Mouse (Mus musculus): ENCODE data around the gene Nbr1. TPM values are rescaled to one million over a fixed set of nuclear protein-coding genes. Genes with fewer than 3 reads are reported as not detected.

Gene Nbr1
- total RNA-seq (2023), result 132 TPM

DNA sequence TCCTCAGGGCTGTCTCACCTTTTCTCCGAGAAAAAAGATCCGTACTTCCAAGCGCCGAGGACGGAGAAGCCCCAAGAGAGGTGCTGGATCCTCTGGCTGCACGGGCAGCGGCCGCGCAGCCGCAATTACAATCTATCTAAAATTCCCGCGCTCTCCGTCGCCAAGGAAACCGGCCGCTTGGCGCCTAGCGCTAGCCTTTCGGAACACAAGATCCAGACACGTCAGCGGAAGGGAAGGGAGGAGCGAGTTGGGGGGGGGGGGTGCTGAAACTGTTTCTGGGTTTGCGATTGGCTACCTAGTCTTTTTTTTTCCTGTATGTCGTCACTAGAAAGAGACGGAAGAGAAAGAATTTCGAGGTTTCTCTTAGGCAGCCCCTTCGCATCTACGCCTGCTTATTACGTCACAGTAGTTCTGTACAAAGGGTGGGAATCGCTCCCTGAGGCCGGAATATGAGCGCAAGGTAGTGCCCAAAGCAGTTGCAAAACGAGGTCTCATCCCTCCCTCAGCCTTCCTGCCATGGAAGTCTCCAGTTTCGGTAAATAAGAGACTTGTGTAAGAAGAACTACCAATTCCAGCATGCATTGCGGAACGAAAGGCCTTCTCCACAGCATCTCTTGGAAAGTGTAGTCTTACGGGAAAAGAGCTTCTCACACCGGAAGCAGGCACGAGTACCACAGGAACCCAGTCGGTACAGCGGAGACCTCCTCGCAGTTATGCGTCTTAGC lies at the start of gene Nbr1, which contains the start of gene Brca1:
Gene Nbr1, plus strand, starts transcription at position 399 of the 725 bp plus-strand sequence.
Gene Brca1, minus strand, starts transcription at position 205 of the 725 bp plus-strand sequence.

DNA sequence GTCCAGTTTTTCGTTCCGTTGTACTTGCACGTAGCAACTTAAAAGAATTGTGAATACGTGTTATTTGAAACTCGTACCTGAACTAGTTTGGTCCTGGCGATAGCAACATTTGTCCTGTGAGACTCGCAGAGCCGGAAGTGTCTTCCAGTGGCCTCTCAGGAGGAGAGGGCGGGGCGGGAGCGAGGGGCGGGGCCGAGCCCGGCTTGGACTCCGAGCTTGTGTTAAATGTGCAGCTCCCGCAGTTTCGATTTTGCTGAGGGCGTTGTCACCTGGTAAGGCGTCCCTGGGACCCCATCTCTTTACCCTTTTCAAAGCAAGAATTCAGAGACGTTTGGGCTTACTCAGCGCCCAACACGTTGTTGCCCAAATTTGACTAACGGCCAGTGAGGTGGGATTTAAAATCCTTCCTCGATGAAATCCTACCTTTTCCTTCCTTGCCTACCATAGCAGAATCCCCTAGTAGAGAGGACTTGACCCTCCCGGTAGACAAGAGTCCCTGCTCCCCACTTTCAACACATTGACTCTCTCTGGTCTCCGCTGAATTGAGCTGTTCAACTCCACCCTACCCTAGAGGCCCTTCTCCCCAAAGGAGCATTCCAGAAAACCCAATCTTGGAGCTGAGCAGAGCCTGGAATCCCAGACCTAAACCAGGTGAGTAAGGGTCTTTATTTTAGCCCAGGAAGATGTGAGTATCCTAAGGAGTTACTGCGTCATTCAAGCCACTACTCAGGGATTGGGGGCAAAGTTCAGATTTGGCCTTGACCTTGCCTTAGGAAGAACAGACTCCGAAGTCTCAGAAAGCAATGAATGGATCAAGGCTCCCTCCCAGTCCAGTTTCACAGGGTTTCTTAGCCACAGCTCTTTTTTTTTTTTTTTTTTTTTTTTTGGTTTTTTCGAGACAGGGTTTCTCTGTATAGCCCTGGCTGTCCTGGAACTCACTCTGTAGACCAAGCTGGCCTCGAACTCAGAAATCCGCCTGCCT lies 30.4 kb downstream of the Nbr1 start, which contains the start of gene Tmem106a:
Gene Tmem106a, plus strand, starts transcription at position 189 of the 982 bp plus-strand sequence.

DNA sequence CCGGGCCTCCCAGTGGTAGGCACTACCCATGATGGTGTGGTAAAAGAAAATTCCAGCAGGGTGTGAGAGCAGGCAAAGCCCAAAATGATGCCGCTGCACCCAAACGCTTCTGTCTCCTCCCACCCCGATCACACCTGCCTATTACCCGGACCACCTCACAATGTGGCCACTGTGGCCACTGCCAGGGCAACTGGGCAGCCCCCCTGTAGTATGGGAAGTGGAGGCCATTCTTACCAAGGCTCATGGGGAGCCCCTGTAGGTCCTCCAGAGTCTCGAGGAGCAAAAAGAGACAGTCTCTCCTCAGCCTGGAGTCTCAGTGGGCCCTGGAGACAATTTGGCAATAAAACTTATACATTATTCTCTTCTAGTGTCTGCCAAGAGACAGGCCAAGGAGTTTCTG lies 47.2 kb downstream of the Nbr1 start, which contains the start of gene Gm11634:
Gene Gm11634, minus strand, starts transcription at position 101 of the 400 bp plus-strand sequence.

DNA sequence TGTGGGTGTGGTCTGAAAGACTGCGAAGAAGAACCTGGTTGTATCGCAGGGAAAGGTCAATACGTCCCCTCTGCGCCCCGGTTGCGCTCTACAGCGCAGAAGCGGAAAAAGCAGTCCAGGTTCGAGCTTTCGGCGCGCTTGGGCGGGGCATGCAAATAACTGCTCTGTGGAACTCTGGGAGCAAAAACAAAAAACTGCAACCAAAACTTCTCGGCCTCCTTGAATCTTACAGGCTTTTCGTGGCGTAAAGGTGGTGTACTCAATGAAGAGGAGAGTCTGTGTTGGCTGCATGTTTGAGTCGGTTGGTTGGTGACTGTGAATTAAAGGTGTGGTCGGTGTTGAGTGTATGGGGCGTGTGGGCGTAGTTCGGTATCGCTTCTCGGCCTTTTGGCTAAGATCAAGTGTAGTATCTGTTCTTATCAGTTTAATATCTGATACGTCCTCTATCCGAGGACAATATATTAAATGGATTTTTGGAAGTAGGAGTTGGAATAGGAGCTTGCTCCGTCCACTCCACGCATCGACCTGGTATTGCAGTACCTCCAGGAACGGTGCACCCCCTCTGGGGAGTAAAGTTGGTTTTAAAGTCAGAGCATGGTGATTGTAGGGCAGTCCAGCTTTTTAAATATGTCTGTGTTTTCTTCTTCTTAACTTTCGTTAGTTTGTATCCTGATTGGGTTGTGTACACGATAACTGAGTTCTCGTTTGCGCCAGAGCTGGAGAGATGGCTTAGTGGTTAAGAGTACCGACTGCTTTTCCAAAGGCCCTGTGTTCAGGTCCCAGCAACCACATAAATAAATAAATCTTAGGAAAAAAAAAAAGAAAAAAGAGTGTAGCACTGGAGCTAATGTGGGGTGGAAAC lies 75.3 kb downstream of the Nbr1 start, which contains the start of gene Rdm1:
Gene Rdm1, plus strand, starts transcription at position 201 of the 862 bp plus-strand sequence.

Other genes with a start within 250 kb of the Nbr1 start
- 196 TPM for gene Becn1, start 249.9 kb upstream of the Nbr1 start, total RNA-seq (2023)
- 118 TPM for gene Psme3, start 235.9 kb upstream of the Nbr1 start, total RNA-seq (2023)
- gene Aoc2, start 227.1 kb upstream of the Nbr1 start, total RNA-seq (2023), result 24.1 TPM
- 1.2 TPM for gene Aoc3, start 221.5 kb upstream of the Nbr1 start, total RNA-seq (2023)
- not detected for gene G6pc, start 184.6 kb upstream of the Nbr1 start, total RNA-seq (2023)
- 23.4 TPM for gene Aarsd1, start 134.5 kb upstream of the Nbr1 start, total RNA-seq (2023)
- 2.0 TPM for gene Gm27029, start 127.4 kb upstream of the Nbr1 start, total RNA-seq (2023)
- 23.9 TPM for gene Rundc1, start 127.1 kb upstream of the Nbr1 start, total RNA-seq (2023)
- gene Ptges3l, start 126.8 kb upstream of the Nbr1 start, total RNA-seq (2023), result 7.1 TPM
- gene Rpl27, start 109.9 kb upstream of the Nbr1 start, total RNA-seq (2023), result 134 TPM
- 60.5 TPM for gene Ifi35, start 103.7 kb upstream of the Nbr1 start, total RNA-seq (2023)
- gene Rnd2, start 87.2 kb upstream of the Nbr1 start, total RNA-seq (2023), result not detected
- gene Vat1, start 85.9 kb upstream of the Nbr1 start, total RNA-seq (2023), result 15.0 TPM
- gene Brca1, start 194 bp upstream of the Nbr1 start, total RNA-seq (2023), result 2.5 TPM
- gene Tmem106a, start 30.1 kb downstream of the Nbr1 start, total RNA-seq (2023), result 7.7 TPM
- not detected for gene Gm11634, start 47.1 kb downstream of the Nbr1 start, total RNA-seq (2023)
- 33.6 TPM for gene Rdm1, start 75.0 kb downstream of the Nbr1 start, total RNA-seq (2023)
- 4.0 TPM for gene Arl4d, start 113.4 kb downstream of the Nbr1 start, total RNA-seq (2023)
- gene Dhx8, start 180.8 kb downstream of the Nbr1 start, total RNA-seq (2023), result 74.8 TPM
- gene Etv4, start 233.2 kb downstream of the Nbr1 start, total RNA-seq (2023), result not detected

Data from CD8-positive naive resting alpha-beta T cell, adult 57 days (primary cell).